17 mouse cellular contexts compared by ENCODE assay signal in genomic region chr11:107458286-107458685, GRCm38 (mm10). TPM values are rescaled to one million over a fixed set of nuclear protein-coding genes. Genes with fewer than 3 reads are reported as not detected.
DNase-seq lines count a peak whose midpoint lies in the region; ATAC-seq and TF ChIP-seq lines count a peak whose summit lies in the region.
"Had no signal": no experiment of that assay in that cellular context is flagged by ENCODE, and none has a peak within 500 bp of the region (broad histone marks: within the 10 kb centered on the region; RNA-seq: fewer than 3 reads in every experiment).

No protein-coding gene starts in this region.

- no peak for TF ChIP-seq CTCF in liver, postnatal 0 days (IDR thresholded peaks at IDR 0.05; ENCODE audit: low read depth)

- peaks cover 56% of the 10 kb centered on the region for H3K4me1 ChIP-seq in liver, embryonic 12.5 days
- H3K4me1 ChIP-seq in liver, postnatal 0 days (ENCODE audit: insufficient read depth) = peaks cover 7% of the 10 kb centered on the region
- peaks cover 23% of the 10 kb centered on the region for H3K4me1 ChIP-seq in kidney, embryonic 15.5 days
- H3K4me1 ChIP-seq: embryonic facial prominence, embryonic 12.5 days had no signal

- peaks cover 19% of the 10 kb centered on the region for H3K36me3 ChIP-seq in liver, embryonic 12.5 days
- 0 out of 2 replicates have a peak, but pooled peaks cover 6% of the 10 kb centered on the region for H3K36me3 ChIP-seq in liver, postnatal 0 days (replicated peaks; ENCODE audit: insufficient read depth, low read length)
- peaks cover 4% of the 10 kb centered on the region; the same call in 1 of the 2 replicates for H3K36me3 ChIP-seq in kidney, embryonic 15.5 days
- H3K36me3 ChIP-seq: heart, embryonic 15.5 days had no signal

- DNase-seq in liver, postnatal 0 days = no peak
- peak; percentile 74 for DNase-seq in CD4-positive helper T cell, adult 2 months (ENCODE audit: low read depth, low spot score)
- peak; percentile 60 for DNase-seq in NIH3T3 (ENCODE audit: low read depth)
- DNase-seq in spleen, postnatal 10 days (ENCODE audit: low spot score in 2 of 2) = no peak
- no peak for DNase-seq in heart, postnatal 10 days
- DNase-seq: cerebellum, adult 9-11 months; kidney, adult 9 months; right cerebral cortex, postnatal 4 days had no signal

- H3K4me2 ChIP-seq in liver, embryonic 12.5 days = no peak overlapping the region
- no peak overlapping the region for H3K4me2 ChIP-seq in liver, postnatal 0 days (ENCODE audit: low read depth, low read length)
- H3K4me2 ChIP-seq in kidney, embryonic 15.5 days = no peak overlapping the region
- H3K4me2 ChIP-seq: embryonic facial prominence, embryonic 12.5 days; heart, embryonic 15.5 days had no signal

- H3K9ac ChIP-seq in liver, embryonic 12.5 days = no peak overlapping the region
- no peak overlapping the region for H3K9ac ChIP-seq in liver, postnatal 0 days (replicated peaks)
- no peak overlapping the region for H3K9ac ChIP-seq in kidney, embryonic 15.5 days
- H3K9ac ChIP-seq: embryonic facial prominence, embryonic 12.5 days; heart, embryonic 15.5 days had no signal

- H3K27ac ChIP-seq in liver, embryonic 12.5 days = peak overlapping the region; percentile 12; the same call in 1 of the 2 replicates
- no peak overlapping the region for H3K27ac ChIP-seq in liver, postnatal 0 days (ENCODE audit: low read depth)
- no peak overlapping the region for H3K27ac ChIP-seq in kidney, embryonic 15.5 days
- H3K27ac ChIP-seq: embryonic facial prominence, embryonic 12.5 days; heart, embryonic 15.5 days had no signal

- no peak for ATAC-seq in liver, embryonic 12.5 days
- no peak for ATAC-seq in liver, postnatal 0 days
- peak; percentile 73 for ATAC-seq in monocyte, adult 5-6 weeks (replicated peaks; ENCODE audit: insufficient number of reproducible peaks, low FRiP score, low TSS enrichment, poor library complexity, severe bottlenecking)
- no peak for ATAC-seq in kidney, embryonic 15.5 days (replicated peaks; ENCODE audit: low FRiP score)
- ATAC-seq: forebrain, embryonic 14.5 days; hindbrain, embryonic 16.5 days had no signal

- H3K27me3 ChIP-seq in liver, embryonic 12.5 days (replicated peaks) = no peaks in the 10 kb centered on the region
- no peaks in the 10 kb centered on the region for H3K27me3 ChIP-seq in liver, postnatal 0 days (ENCODE audit: insufficient read depth, low read length)
- H3K27me3 ChIP-seq in kidney, embryonic 15.5 days = no peaks in the 10 kb centered on the region
- H3K27me3 ChIP-seq: embryonic facial prominence, embryonic 12.5 days; heart, embryonic 15.5 days; megakaryocyte, embryonic 14.5 days had no signal

- intact Hi-C loops in heart, postnatal 10 days (cut with DNase I) = no loop called here

- TF ChIP-seq EP300 in liver, postnatal 0 days (IDR thresholded peaks at IDR 0.05; ENCODE audit: low read depth) = no peak

- no peaks in the 10 kb centered on the region for H3K9me3 ChIP-seq in liver, embryonic 12.5 days (replicated peaks)
- H3K9me3 ChIP-seq in liver, postnatal 0 days (ENCODE audit: low read length) = no peaks in the 10 kb centered on the region
- H3K9me3 ChIP-seq in kidney, embryonic 15.5 days (replicated peaks) = no peaks in the 10 kb centered on the region
- H3K9me3 ChIP-seq: embryonic facial prominence, embryonic 12.5 days; heart, embryonic 15.5 days; megakaryocyte, embryonic 14.5 days had no signal

- WGBS in liver, embryonic 12.5 days (ENCODE audit: insufficient replicate concordance) = 58% methylated on average over 12 of the region's 12 CpGs
- 64% methylated on average over 12 of the region's 12 CpGs for WGBS in liver, postnatal 0 days (ENCODE audit: insufficient replicate concordance)
- 77% methylated on average over 12 of the region's 12 CpGs for WGBS in kidney, embryonic 15.5 days

- no peak overlapping the region for H3K4me3 ChIP-seq in liver, embryonic 12.5 days
- no peak overlapping the region for H3K4me3 ChIP-seq in liver, postnatal 0 days (ENCODE audit: low read depth, low read length)
- H3K4me3 ChIP-seq in kidney, embryonic 15.5 days (replicated peaks) = no peak overlapping the region
- H3K4me3 ChIP-seq: embryonic facial prominence, embryonic 12.5 days; heart, embryonic 15.5 days; megakaryocyte, embryonic 14.5 days; myocyte had no signal

RNA-seq across cellular contexts. Expression of gene Pitpnc1, which starts 12.2 kb away (rescaled TPM):
- polyA plus RNA-seq in liver, embryonic 12.5 days (2016; fragmentation: Nextera tagmentation; extraction: Ambion mirVana) = 9.7 and 9.9 TPM in 2 replicates
- polyA plus RNA-seq in liver, postnatal 0 days (2015; fragmentation: Nextera tagmentation; extraction: Ambion mirVana) = 6.8 and 9.1 TPM in 2 replicates
- total RNA-seq in monocyte, adult 5-6 weeks (2017) = 18.5 to 57.1 TPM (median 24.2 TPM) in 3 replicates
- 21.3 and 21.5 TPM in 2 replicates for polyA plus RNA-seq in kidney, embryonic 15.5 days (2015; fragmentation: Nextera tagmentation; extraction: Ambion mirVana)
- 10 to 100 TPM; 75.6 to 78.1 TPM for total RNA-seq in heart, postnatal 10 days (2021)

RNA-seq across cellular contexts. Expression of gene Psmd12, which starts 21.0 kb away (rescaled TPM):
- polyA plus RNA-seq in liver, embryonic 12.5 days (2016; fragmentation: Nextera tagmentation; extraction: Ambion mirVana) = 159 and 164 TPM in 2 replicates
- polyA plus RNA-seq in liver, postnatal 0 days (2015; fragmentation: Nextera tagmentation; extraction: Ambion mirVana) = 78.8 and 79.6 TPM in 2 replicates
- total RNA-seq in monocyte, adult 5-6 weeks (2017) = 79.8 to 93.6 TPM (median 87.8 TPM) in 3 replicates
- polyA plus RNA-seq in kidney, embryonic 15.5 days (2015; fragmentation: Nextera tagmentation; extraction: Ambion mirVana) = 178 and 184 TPM in 2 replicates
- total RNA-seq in heart, postnatal 10 days (2021) = 10 to 100 TPM; 91.0 to 91.5 TPM

Comparison
In these comparisons a context has a peak if more than half of its experiments do, and no peak if none do; other contexts are left out.
1. DNase-seq: peak in CD4-positive helper T cell, adult 2 months (single experiment) and NIH3T3 (single experiment); none in liver, postnatal 0 days (single experiment), spleen, postnatal 10 days (0 of 2) and heart, postnatal 10 days (0 of 2).